Mouse (Mus musculus): ENCODE results near the gene Nfkb1. TPM values are rescaled to one million over a fixed set of nuclear protein-coding genes. Genes with fewer than 3 reads are reported as not detected.

Nfkb1 gene
- polyA plus RNA-seq, 1 experiment from 2014 or later = 9.4 TPM

DNA sequence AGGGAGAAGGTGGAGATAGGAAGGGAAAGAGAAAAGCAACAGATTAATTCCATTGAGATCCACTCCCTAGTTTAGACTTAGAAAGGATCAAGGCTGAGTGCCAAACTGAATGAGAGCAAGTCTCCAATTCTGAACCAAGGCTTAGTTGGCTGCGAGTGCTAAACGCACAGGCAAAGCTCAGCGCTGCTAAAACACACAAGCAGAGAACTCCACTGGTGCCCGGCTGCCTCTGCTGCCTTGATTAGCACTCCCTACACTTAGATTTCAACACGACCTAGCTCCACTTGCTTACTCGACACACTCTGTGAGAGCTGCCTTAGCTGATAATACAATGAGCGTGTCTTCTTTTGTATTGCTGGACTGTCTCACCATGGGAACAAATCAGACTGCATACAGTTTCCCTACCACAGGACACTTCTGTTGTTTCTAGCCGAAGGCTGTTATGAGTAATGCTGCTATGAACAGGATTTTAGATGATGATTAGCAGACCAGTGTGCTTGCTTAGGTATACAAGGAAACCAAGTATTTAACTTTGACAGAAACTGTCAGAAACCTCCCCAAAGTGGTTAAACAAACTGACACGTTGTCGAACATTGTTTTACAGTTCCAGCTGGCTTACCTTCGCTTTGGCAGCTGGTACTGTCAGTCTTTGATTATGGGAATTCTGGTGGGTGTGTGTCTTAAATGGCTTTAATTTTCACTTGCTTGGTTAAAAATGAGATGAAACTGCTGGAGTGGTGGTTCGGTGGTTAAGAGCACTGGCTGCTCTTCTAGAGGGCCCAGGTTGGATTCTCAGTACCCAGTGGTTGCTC is 134.3 kb downstream of the Nfkb1 start:
- Histone ChIP-seq H3K9me3 (no peaks in the 10 kb centered on the region), H3K4me1 (replicated peaks) (no peaks in the 10 kb centered on the region), H3K27me3 (ENCODE audit: insufficient read depth, poor library complexity, severe bottlenecking) (no peaks in the 10 kb centered on the region), H3K27ac (no peak overlapping the region), H3K4me3 (no peak overlapping the region), H3K36me3 (no peaks in the 10 kb centered on the region)
- 81% methylated on average over 12 of the region's 12 CpGs for WGBS
- no peak for DNase-seq (ENCODE audit: low spot score)

DNA sequence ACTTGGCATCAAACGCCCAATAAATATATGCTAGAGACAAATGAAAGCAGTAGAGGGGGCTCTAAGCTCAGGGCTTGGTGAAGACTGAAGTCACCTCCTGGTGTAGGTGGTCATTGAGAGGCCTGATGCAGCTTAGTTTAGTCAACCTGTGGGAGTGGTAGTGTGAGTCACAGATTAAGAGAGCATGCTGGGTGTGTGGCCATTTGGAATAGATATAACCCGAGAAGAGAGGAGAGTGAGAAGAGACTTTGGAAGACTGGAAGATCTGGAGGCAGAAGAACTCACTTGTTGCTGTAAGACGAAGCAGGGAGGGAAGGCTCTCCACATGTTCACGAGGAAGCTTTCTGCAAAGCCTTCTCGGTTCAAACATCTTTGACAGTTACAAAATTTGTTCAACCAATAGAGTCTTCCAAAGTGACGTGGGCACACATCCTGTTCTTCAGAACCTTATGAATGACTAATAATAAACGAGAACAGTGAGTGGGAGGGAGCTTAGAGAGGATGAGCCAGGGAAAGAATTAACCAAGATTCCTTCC is 135.2 kb downstream of the Nfkb1 start:
- 77% methylated on average over 7 of the region's 7 CpGs for WGBS
- DNase-seq (ENCODE audit: low spot score) = no peak
- no peaks in the 10 kb centered on the region for H3K36me3 ChIP-seq
- no peaks in the 10 kb centered on the region for H3K4me1 ChIP-seq (replicated peaks)
- no peaks in the 10 kb centered on the region for H3K27me3 ChIP-seq (ENCODE audit: insufficient read depth, poor library complexity, severe bottlenecking)
- no peaks in the 10 kb centered on the region for H3K9me3 ChIP-seq
- no peak overlapping the region for H3K4me3 ChIP-seq
- no peak overlapping the region for H3K27ac ChIP-seq

DNA sequence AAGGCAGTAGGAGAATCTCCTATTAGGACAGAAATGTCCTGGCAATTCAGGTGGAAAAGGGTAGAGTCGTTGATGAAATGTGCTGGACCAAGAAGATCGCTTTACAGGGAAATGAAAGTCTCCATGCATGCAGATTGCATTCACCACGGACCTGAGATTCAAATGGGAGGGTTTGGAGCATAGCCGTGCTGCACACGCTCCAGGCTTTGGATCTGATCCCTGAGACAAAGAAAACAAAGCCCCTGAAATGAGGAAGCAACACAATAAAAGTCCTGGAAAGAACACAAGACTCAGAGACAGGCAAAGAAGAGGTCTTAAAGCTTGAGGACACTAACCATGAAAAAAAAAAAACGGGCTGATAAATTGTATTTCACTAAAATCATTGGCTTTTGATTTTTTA is 136.2 kb downstream of the Nfkb1 start:
- Histone ChIP-seq H3K27ac (no peak overlapping the region), H3K27me3 (ENCODE audit: insufficient read depth, poor library complexity, severe bottlenecking) (no peaks in the 10 kb centered on the region), H3K4me1 (replicated peaks) (no peaks in the 10 kb centered on the region), H3K9me3 (no peaks in the 10 kb centered on the region), H3K36me3 (no peaks in the 10 kb centered on the region), H3K4me3 (no peak overlapping the region)
- 61% methylated on average over 6 of the region's 6 CpGs for WGBS
- no peak for DNase-seq (ENCODE audit: low spot score)

DNA sequence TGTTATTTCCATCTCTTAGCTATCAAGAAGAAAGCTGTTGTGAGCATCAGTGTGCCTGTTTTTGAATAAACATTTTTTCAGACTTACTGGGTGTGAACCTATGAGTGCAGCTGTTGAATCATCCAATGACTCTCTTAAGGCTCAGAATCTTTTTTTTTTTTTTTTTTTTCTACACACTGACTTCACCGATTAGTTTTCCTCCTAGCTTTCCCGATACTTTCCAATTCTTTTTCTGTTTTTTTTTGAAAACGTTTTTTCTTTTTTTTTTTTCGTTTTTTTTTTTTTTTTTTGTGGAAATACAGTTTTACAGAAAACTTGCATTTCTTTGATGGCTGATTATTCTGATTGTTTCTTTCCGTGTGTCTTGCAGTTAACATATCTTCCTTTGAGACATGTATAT is 138.5 kb downstream of the Nfkb1 start:
- 80% methylated on average over 5 of the region's 5 CpGs for WGBS
- H3K4me3 ChIP-seq = no peak overlapping the region
- no peak for DNase-seq (ENCODE audit: low spot score)
- H3K36me3 ChIP-seq = no peaks in the 10 kb centered on the region
- H3K9me3 ChIP-seq = no peaks in the 10 kb centered on the region
- H3K27me3 ChIP-seq (ENCODE audit: insufficient read depth, poor library complexity, severe bottlenecking) = no peaks in the 10 kb centered on the region
- no peaks in the 10 kb centered on the region for H3K4me1 ChIP-seq (replicated peaks)
- H3K27ac ChIP-seq = no peak overlapping the region

DNA sequence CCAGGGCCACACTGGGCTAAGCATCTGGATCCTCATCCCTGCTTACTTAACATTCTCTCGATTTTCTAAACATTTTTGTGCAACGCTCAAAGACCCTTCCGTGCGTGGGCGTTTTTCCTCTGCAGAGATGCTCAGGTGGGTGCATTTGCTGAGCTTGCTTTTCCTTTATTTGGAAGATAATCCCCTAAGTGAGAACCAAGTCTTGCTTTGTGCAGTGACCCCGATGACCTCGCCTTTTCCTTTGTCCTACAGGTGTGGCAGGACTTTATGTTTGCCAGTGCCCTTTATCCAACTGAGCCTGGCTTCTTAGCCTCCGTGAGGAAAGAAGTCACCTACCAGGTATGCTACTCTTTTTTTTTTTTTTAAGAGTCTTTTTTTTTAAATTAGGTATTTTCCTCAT is 144.0 kb downstream of the Nfkb1 start:
- H3K36me3 ChIP-seq = no peaks in the 10 kb centered on the region
- H3K27ac ChIP-seq = no peak overlapping the region
- no peaks in the 10 kb centered on the region for H3K27me3 ChIP-seq (ENCODE audit: insufficient read depth, poor library complexity, severe bottlenecking)
- H3K4me1 ChIP-seq (replicated peaks) = peaks cover 13% of the 10 kb centered on the region
- no peaks in the 10 kb centered on the region for H3K9me3 ChIP-seq
- H3K4me3 ChIP-seq = no peak overlapping the region
- DNase-seq (ENCODE audit: low spot score) = no peak
- WGBS = 75% methylated on average over 8 of the region's 8 CpGs

DNA sequence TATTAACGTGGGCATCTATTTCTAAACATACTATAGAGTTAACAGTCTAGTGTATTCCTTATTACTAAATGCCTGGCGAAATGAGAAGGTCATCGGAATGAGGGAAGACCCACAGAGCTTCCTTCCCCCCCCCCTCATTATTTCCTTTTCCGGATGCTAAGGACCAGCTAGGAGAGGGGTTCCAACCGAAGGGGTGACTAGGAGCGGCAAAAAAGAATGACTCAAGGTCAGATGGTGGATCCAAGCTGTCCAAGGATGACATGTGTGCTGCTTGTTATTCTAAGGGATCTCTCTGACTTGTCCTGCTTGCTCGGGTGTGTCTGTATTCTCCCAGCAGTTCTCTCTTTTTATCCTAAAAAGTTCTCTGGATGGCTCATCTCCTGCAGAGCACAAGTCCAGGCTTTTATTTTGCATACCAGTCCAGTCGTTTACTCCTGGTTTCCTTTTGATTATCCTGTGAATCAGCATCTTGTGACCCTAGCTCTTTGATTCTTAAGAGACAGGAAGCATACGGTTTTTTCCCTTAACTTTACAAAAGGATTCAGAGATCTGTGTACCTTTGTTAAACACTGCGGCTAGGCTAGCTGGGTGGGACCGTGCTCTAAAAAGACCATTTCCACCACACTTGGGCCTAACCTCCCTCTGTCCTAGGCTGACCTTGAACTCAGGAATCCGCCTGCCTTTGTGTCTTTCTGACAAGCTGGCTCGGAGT is 145.0 kb downstream of the Nfkb1 start:
- Histone ChIP-seq H3K4me1 (replicated peaks) (peaks cover 13% of the 10 kb centered on the region), H3K9me3 (no peaks in the 10 kb centered on the region), H3K4me3 (no peak overlapping the region), H3K36me3 (no peaks in the 10 kb centered on the region), H3K27ac (no peak overlapping the region), H3K27me3 (ENCODE audit: insufficient read depth, poor library complexity, severe bottlenecking) (no peaks in the 10 kb centered on the region)
- 66% methylated on average over 13 of the region's 13 CpGs for WGBS
- DNase-seq (ENCODE audit: low spot score) = no peak

Other genes with a start within 250 kb of the Nfkb1 start
- gene Manba, start 205.9 kb downstream of the Nfkb1 start, polyA plus RNA-seq (2016; fragmentation: Nextera tagmentation; extraction: Ambion mirVana) = 4.8 and 5.2 TPM in 2 replicates
- gene Slc39a8, start 133.7 kb upstream of the Nfkb1 start, polyA plus RNA-seq (2016; fragmentation: Nextera tagmentation; extraction: Ambion mirVana) = 17.0 and 23.6 TPM in 2 replicates

Measured in hindbrain, embryonic 10.5 days (tissue).